Mouse (Mus musculus) bone marrow macrophage, adult 2 months (primary cell): Measurements from ENCODE around the gene Cela3a. TPM values are rescaled to one million over a fixed set of nuclear protein-coding genes. Genes with fewer than 3 reads are reported as not detected.

Source experiments
- H3K27ac ChIP-seq: 2 replicates; pipeline ENCODE4 v1.5.1; 2012; ENCODE audit warnings: low read depth, low read length; ENCODE audit not compliant: insufficient read depth
- H3K4me1 ChIP-seq: 2 replicates; pipeline ENCODE4 v1.6.1; 2012; ENCODE audit warnings: low read length; ENCODE audit not compliant: control insufficient read depth, insufficient read depth
- H3K4me3 ChIP-seq: 2 replicates; pipeline ENCODE4 v1.5.1; 2012; ENCODE audit warnings: mild to moderate bottlenecking, low read length, moderate library complexity; ENCODE audit not compliant: insufficient read depth
- CTCF ChIP-seq: IDR thresholded peaks from 2 replicates; pipeline ENCODE4 v1.5.1; 2012; ENCODE audit warnings: low read depth, mild to moderate bottlenecking, low read length, moderate library complexity
- POLR2A ChIP-seq: IDR thresholded peaks from 2 replicates; pipeline ENCODE4 v1.6.1; 2012; ENCODE audit warnings: mild to moderate bottlenecking, low read depth, low read length, borderline replicate concordance
- polyA plus RNA-seq: library from polyadenylated mRNA; stranded (reverse); fragments of >200 nt; gene quantifications from 2 replicates; pipeline ENCODE4 v1.2.4, GENCODE M21; 2012; ENCODE audit not compliant: missing spikeins, insufficient read depth, insufficient read length

The Cela3a gene
- not detected in 2 replicates for polyA plus RNA-seq

GRCm38 (mm10) chr4:137409691-137410090, at the start of gene Cela3a:
Cela3a (minus strand) TSS chr4:137409791.
- Histone ChIP-seq H3K27ac (no peak within 1 kb of the TSS), H3K4me3 (no peak within 1 kb of the TSS)
- TF ChIP-seq CTCF (no peak), POLR2A (no peak)

DNA sequence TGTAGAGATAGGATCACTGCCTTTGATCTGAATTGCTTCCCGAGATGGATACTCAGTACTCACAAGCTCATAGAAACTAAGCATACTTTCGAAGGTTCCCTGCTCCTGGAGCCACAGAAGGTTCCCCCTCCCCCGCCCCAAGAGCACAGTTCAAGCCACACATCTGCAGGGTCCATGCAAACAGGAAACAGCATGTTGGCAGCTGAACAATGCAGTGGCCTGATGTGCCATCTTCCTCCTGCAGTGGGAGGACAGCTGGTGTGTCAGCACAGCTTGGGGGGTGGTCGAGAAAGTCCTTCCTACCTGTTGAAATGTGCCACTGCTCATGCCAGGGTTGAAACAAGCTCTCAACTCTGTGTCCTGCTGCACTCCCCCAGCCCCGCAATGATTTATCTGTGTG, 49.3 kb upstream of the Cela3a start:
- H3K4me1 ChIP-seq = 0 out of 2 replicates have a peak, but pooled peaks cover 3% of the 10 kb centered on the region
- H3K27ac ChIP-seq = no peak overlapping the region
- TF ChIP-seq POLR2A (no peak), CTCF (no peak)
- no peak overlapping the region for H3K4me3 ChIP-seq

More at GRCm38 (mm10) chr4:137409691-137410090, at the start of gene Cela3a:
- H3K4me1 ChIP-seq = 0 out of 2 replicates have a peak, but pooled peaks cover 2% of the 10 kb centered on the region

DNA sequence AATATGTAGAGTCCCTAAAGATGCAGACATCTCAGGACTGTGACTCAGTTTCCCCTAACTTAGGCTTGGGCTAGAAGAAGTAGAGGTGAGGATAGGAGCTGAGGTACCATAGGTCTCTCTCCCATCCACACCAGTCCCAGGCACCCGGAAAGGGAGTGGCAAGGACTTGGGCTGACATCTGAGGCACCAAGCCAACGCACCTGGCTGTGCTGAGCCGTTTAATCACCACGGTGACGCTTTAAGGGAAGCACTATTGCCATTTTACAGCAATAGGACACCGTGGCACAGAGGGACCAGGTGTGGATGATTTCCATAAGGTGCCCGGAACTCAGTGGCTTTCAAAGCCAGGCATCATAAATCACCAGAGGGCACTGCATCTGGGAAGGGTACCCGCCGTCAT, 48.7 kb upstream of the Cela3a start:
- no peak for TF ChIP-seq POLR2A
- no peak for TF ChIP-seq CTCF
- 0 out of 2 replicates have a peak, but pooled peaks cover 3% of the 10 kb centered on the region for H3K4me1 ChIP-seq
- no peak overlapping the region for H3K27ac ChIP-seq
- no peak overlapping the region for H3K4me3 ChIP-seq

GRCm38 (mm10) chr4:137457292-137457691, 47.7 kb upstream of the Cela3a start:
- H3K27ac ChIP-seq = no peak overlapping the region
- 0 out of 2 replicates have a peak, but pooled peaks cover 3% of the 10 kb centered on the region for H3K4me1 ChIP-seq
- TF ChIP-seq POLR2A (no peak), CTCF (no peak)
- H3K4me3 ChIP-seq = no peak overlapping the region

GRCm38 (mm10) chr4:137456581-137456980, 47.0 kb upstream of the Cela3a start:
- Histone ChIP-seq H3K27ac (no peak overlapping the region), H3K4me1 (0 out of 2 replicates have a peak, but pooled peaks cover 3% of the 10 kb centered on the region), H3K4me3 (no peak overlapping the region)
- TF ChIP-seq POLR2A (no peak), CTCF (no peak)

DNA sequence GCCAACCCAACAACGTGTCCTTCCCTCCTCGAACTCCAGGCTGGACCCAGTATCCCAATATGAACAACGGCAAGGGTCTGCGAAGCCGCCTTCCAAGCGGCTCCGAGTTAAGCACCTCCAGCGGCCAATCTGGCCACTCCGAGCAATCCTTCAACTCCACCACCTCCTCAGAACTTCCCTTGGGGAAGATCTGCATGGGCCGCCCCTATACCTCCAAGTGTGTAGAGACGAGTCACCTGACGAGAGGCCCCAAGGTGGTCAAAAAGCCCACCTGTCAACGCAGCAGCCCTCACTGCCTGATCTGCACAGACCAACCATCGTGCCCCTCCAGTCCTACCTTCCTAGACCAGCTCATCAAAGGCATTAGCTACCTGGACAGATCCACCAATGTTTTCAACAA, 45.0 kb upstream of the Cela3a start:
- TF ChIP-seq CTCF = no peak
- no peak overlapping the region for H3K4me3 ChIP-seq
- H3K27ac ChIP-seq = no peak overlapping the region
- H3K4me1 ChIP-seq = 0 out of 2 replicates have a peak, but pooled peaks cover 3% of the 10 kb centered on the region

DNA sequence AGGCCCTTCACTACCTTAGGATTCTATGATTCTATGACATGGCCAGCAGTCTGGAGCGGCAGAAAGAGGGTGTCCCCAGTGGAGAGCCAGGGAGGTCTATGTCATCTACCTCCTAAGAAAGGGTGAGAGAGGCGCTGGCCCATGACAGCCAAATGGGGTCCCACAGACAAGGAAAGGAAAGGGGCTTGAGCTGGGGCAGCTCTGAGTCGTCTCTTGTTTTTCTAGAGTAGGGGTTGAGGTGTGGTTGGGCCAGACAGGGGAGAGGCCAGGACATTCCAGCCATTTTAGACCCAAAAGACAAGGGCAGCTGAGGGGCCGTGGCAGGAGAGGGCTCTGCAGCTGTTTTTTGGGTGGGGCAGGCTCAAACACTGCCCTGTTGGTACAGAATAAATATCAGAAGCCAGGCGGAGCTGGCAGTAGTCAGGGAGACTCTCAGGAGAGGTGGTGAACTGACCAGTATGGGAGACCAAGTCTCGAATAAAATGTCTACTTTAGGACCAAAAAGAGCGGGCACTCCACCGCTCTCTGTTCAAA, 43.7 kb upstream of the Cela3a start, which contains the start of gene 1700013G24Rik:
1700013G24Rik (plus strand) TSS at position 51 of the 534 bp plus-strand sequence.
- no peaks in the 10 kb centered on the region for H3K4me1 ChIP-seq
- no peak within 1 kb of the TSS for H3K4me3 ChIP-seq
- TF ChIP-seq CTCF (no peak), POLR2A (no peak)
- H3K27ac ChIP-seq = no peak within 1 kb of the TSS

DNA sequence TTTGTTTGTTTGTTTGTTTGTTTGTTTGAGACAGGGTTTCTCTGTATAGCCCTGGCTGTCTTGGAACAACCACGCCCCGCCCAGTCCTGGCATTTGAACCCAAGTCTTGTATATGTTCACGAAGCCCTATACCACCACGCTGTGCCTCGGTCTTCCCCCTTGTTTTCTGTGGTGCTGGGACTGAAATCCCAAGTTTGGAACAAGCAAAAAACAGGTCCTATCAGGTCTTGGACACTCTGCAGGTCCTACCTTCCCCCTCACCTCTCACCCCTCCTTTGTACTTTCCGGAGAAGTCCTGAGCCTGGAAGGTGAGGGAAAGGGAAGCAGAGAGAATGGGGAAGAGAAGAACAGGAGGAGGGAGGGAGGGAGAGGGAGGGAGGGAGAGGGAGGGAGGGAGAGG, 42.6 kb upstream of the Cela3a start:
- Histone ChIP-seq H3K27ac (no peak overlapping the region), H3K4me1 (no peaks in the 10 kb centered on the region), H3K4me3 (no peak overlapping the region)
- no peak for TF ChIP-seq POLR2A
- TF ChIP-seq CTCF = no peak

DNA sequence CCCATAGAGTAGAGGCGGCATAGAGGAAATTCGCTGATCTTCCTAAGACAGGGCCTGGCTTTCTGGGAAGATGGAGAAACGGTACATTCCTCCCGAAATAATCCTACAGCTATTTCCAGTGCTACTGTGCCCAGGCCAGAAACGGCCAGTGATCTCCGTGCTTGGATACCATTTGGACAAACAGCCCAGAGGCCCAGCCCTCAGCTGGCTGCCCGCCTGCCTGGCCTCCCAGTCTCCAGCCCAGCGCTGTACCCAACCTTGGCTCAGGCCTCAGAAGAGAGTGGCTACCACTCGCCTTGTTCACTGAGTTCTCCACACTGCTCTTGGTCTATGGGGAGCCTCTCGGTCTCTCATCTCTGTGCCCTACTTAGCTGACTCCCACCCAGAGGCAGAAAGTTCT, 40.1 kb upstream of the Cela3a start:
- H3K27ac ChIP-seq = no peak overlapping the region
- H3K4me1 ChIP-seq = no peaks in the 10 kb centered on the region
- H3K4me3 ChIP-seq = no peak overlapping the region
- TF ChIP-seq CTCF (no peak), POLR2A (no peak)

- H3K4me1 ChIP-seq = no peaks in the 10 kb centered on the region
Measured at GRCm38 (mm10) chr4:137449132-137449531, 39.5 kb upstream of the Cela3a start.

More at GRCm38 (mm10) chr4:137449132-137449531, 39.5 kb upstream of the Cela3a start:
- no peak overlapping the region for H3K27ac ChIP-seq
- no peak overlapping the region for H3K4me3 ChIP-seq
- TF ChIP-seq POLR2A (no peak), CTCF (no peak)
